Mouse (Mus musculus) heart, adult 2 months (tissue): Measurements from ENCODE around the gene Prr36.

Experiments used
- CTCF ChIP-seq: fragments of 200-600 bp; IDR thresholded peaks from 2 replicates; pipeline ENCODE4 v1.8.1; 2022; ENCODE audit warnings: antibody characterized with exemption, mild to moderate bottlenecking, moderate library complexity
- EP300 ChIP-seq: fragments of 200-500 bp; IDR thresholded peaks from 2 replicates; pipeline ENCODE4 v1.6.1; 2011; ENCODE audit warnings: low read depth, low read length, control low read depth; ENCODE audit not compliant: insufficient read depth
- POLR2A ChIP-seq: fragments of 200-500 bp; IDR thresholded peaks from 2 replicates; pipeline ENCODE4 v1.6.1; 2011; ENCODE audit warnings: mild to moderate bottlenecking, low read depth, low read length, control low read depth; ENCODE audit not compliant: insufficient read depth

DNA sequence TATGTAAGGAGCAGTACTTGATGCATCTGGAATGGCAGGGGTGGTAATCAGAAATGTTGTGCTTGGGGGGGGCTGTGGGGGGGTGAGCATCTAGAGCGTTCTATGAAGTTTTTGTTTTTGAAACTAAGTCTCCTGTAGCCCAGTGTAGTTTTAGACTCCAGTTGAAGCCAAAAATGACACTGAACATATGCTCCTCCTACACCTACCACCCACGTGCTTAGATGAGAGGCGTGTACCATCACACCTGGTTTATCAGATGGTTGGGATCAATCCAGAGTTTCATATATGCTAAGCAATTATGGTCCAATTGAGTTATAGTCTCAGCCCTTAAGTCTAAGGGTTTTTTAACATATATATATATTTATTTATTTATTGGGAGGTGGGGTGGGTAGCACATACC, 2.4 kb upstream of the Prr36 start:
- TF ChIP-seq CTCF = no peak
- no peak for TF ChIP-seq POLR2A
- no peak for TF ChIP-seq EP300
